Mouse (Mus musculus) bone marrow, adult 2 months (tissue): ENCODE data around the gene Nxph3.

Experiments used
- CTCF ChIP-seq: fragments of 200-500 bp; IDR thresholded peaks from 2 replicates; pipeline ENCODE4 v1.5.1; 2011; ENCODE audit warnings: low read length, control low read depth; ENCODE audit not compliant: control insufficient read depth, insufficient read depth
- POLR2A ChIP-seq: fragments of 200-500 bp; IDR thresholded peaks from 2 replicates; pipeline ENCODE4 v1.6.1; 2011; ENCODE audit warnings: low read depth, mild to moderate bottlenecking, control low read depth, low read length, borderline replicate concordance; ENCODE audit not compliant: control insufficient read depth

DNA sequence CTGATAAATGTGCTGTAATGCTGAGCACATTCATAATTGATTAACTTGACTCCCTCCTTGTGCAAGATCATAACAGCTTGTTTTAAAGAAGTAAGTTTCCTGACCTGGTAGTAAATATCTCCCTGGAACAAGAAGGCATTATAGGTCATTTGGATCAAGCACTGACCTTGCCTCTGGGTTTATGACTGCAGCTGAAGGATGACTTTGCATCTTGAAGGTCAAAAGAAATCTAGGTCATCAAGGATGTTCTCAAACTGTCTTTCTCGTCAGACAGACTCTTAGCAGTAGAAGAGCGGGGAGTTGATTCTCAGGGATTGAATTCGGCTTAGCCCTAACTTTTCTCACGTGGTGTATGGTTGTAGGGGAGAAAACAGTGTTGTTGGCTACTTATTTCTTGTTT, 33.7 kb downstream of the Nxph3 start:
- TF ChIP-seq CTCF: no peak
- TF ChIP-seq POLR2A: no peak
